Mouse (Mus musculus) stomach, postnatal 0 days (tissue): ENCODE measurements around the gene Wrnip1. TPM values are rescaled to one million over a fixed set of nuclear protein-coding genes. Genes with fewer than 3 reads are reported as not detected.
A peak's percentile ranks its signal among the peaks of the same experiment; 100 is the strongest.

Source experiments
- ATAC-seq: fragments of 200-750 bp; cut with Nextera tagmentation; 2 replicates; pipeline ENCODE4 v1.8.0; 2017; ENCODE audit not compliant: low FRiP score, low TSS enrichment
- DNase-seq: peaks from one replicate; pipeline ENCODE4 v3.0.0-alpha.2; 2016; ENCODE audit warnings: low spot score
- H3K27ac ChIP-seq: fragments of 300-500 bp; sonication (generic); replicated peaks from 2 replicates; pipeline ENCODE4 v1.5.1; 2014; ENCODE audit warnings: mild to moderate bottlenecking, control low read depth
- H3K27me3 ChIP-seq: fragments of 300-500 bp; sonication (generic); 2 replicates; pipeline ENCODE4 v1.6.1; 2014; ENCODE audit warnings: low read length; ENCODE audit not compliant: control insufficient read depth, insufficient read depth
- H3K36me3 ChIP-seq: fragments of 300-500 bp; sonication (generic); 2 replicates; pipeline ENCODE4 v1.6.1; 2014; ENCODE audit warnings: low read length, mixed read lengths; ENCODE audit not compliant: control insufficient read depth, insufficient read depth
- H3K4me1 ChIP-seq: fragments of 300-500 bp; sonication (generic); replicated peaks from 2 replicates; pipeline ENCODE4 v1.6.1; 2014; ENCODE audit warnings: antibody characterized with exemption; ENCODE audit not compliant: control insufficient read depth, insufficient read depth
- H3K4me2 ChIP-seq: fragments of 300-500 bp; sonication (generic); replicated peaks from 2 replicates; pipeline ENCODE4 v1.6.1; 2014; ENCODE audit warnings: low read depth, mild to moderate bottlenecking, control low read depth, moderate library complexity
- H3K4me3 ChIP-seq: fragments of 300-500 bp; sonication (generic); 2 replicates; pipeline ENCODE4 v1.5.1; 2014; ENCODE audit warnings: low read depth, low read length, control low read depth
- H3K9ac ChIP-seq: fragments of 300-500 bp; sonication (generic); 2 replicates; pipeline ENCODE4 v1.6.1; 2014; ENCODE audit warnings: mild to moderate bottlenecking, low read length, control low read depth, mixed read lengths
- H3K9me3 ChIP-seq: fragments of 300-500 bp; sonication (generic); 2 replicates; pipeline ENCODE4 v1.6.1; 2016; ENCODE audit warnings: low read length; ENCODE audit not compliant: control insufficient read depth
- CTCF ChIP-seq: IDR thresholded peaks from 2 replicates; pipeline ENCODE4 v1.5.1; 2016; ENCODE audit warnings: antibody characterized with exemption, low read depth, mild to moderate bottlenecking, moderate library complexity
- EP300 ChIP-seq: optimal IDR thresholded peaks from 2 replicates; pipeline ENCODE3; 2016; ENCODE audit warnings: antibody characterized with exemption
- WGBS: fragments of 180-500 bp; shearing (Covaris S2); extraction: QIAGEN DNeasy Blood & Tissue Kit; methylation state at CpG from one replicate; pipeline ENCODE4 v1.1.7; 2014; 5-methylcytosine and 5-hydroxymethylcytosine counted together
- polyA plus RNA-seq: library from polyadenylated mRNA; unstranded; fragments of >200 nt; fragmentation: Nextera tagmentation; extraction: Ambion mirVana; gene quantifications from 2 replicates; pipeline ENCODE4 v1.2.1, GENCODE M21; 2015

Gene Wrnip1
- polyA plus RNA-seq, 1 experiment from 2014 or later = 14.4 TPM

- TF ChIP-seq CTCF = peak; percentile 58
- TF ChIP-seq EP300 = no peak
- Histone ChIP-seq H3K27ac (no peak overlapping the region), H3K4me2 (no peak overlapping the region), H3K4me1 (0 out of 2 replicates have a peak, but pooled peaks cover 2% of the 10 kb centered on the region), H3K27me3 (no peaks in the 10 kb centered on the region), H3K9ac (no peak overlapping the region), H3K9me3 (no peaks in the 10 kb centered on the region), H3K4me3 (no peak overlapping the region), H3K36me3 (no peaks in the 10 kb centered on the region)
- DNase-seq (no peak), ATAC-seq (no peak)
- WGBS = 56% methylated on average over 2 of the region's 2 CpGs
Observed at GRCm38 (mm10) chr13:32799131-32799530, 2.7 kb upstream of the Wrnip1 start.

GRCm38 (mm10) chr13:32800859-32801258 is 979 bp upstream of the Wrnip1 start:
- Histone ChIP-seq H3K4me1 (0 out of 2 replicates have a peak, but pooled peaks cover 2% of the 10 kb centered on the region), H3K36me3 (no peaks in the 10 kb centered on the region), H3K4me2 (peak overlapping the region; percentile 64), H3K9me3 (no peaks in the 10 kb centered on the region), H3K4me3 (peak overlapping the region; percentile 80; the same call in 1 of the 2 replicates), H3K27ac (peak overlapping the region; percentile 79; the same call in 1 of the 2 replicates), H3K9ac (peak overlapping the region; percentile 57), H3K27me3 (no peaks in the 10 kb centered on the region)
- TF ChIP-seq EP300 (no peak), CTCF (peak; percentile 58)
- DNase-seq = peak; percentile 33
- peak; percentile 22; the same call in 1 of the 2 replicates for ATAC-seq

- no peak for TF ChIP-seq CTCF
- TF ChIP-seq EP300 = no peak
- no peaks in the 10 kb centered on the region for H3K9me3 ChIP-seq
- peak; percentile 43 for ATAC-seq
- H3K36me3 ChIP-seq = no peaks in the 10 kb centered on the region
- peak; percentile 58 for DNase-seq
- 0% methylated on average over 64 of the region's 95 CpGs for WGBS
- peak within 1 kb of the TSS; percentile 88 for H3K4me2 ChIP-seq
- H3K9ac ChIP-seq = peak within 1 kb of the TSS; percentile 86
- peak within 1 kb of the TSS; percentile 89 for H3K27ac ChIP-seq
- peak within 1 kb of the TSS; percentile 80 for H3K4me3 ChIP-seq
- no peaks in the 10 kb centered on the region for H3K27me3 ChIP-seq
- 0 out of 2 replicates have a peak, but pooled peaks cover 2% of the 10 kb centered on the region for H3K4me1 ChIP-seq
Observed at GRCm38 (mm10) chr13:32802259-32803081, 632 bp downstream of the Wrnip1 start, which contains the start of gene D930007J09Rik. TSS of gene D930007J09Rik (minus strand) at chr13:32802849.

- H3K9ac ChIP-seq = 0 out of 2 replicates have a peak overlapping the region, but pooled peaks have one; percentile 19
Observed at GRCm38 (mm10) chr13:32803701-32804345, 2.0 kb downstream of the Wrnip1 start.

GRCm38 (mm10) chr13:32806820-32807219 is 5.0 kb downstream of the Wrnip1 start:
- no peaks in the 10 kb centered on the region; the same call in 1 of the 2 replicates for H3K36me3 ChIP-seq
- ATAC-seq = no peak
- H3K27ac ChIP-seq = no peak overlapping the region
- no peak overlapping the region for H3K4me2 ChIP-seq
- H3K4me1 ChIP-seq = 0 out of 2 replicates have a peak, but pooled peaks cover 2% of the 10 kb centered on the region
- no peaks in the 10 kb centered on the region for H3K27me3 ChIP-seq
- DNase-seq = peak; percentile 27
- H3K9ac ChIP-seq = no peak overlapping the region
- H3K4me3 ChIP-seq = no peak overlapping the region
- WGBS = 86% methylated on average over 7 of the region's 7 CpGs
- no peaks in the 10 kb centered on the region for H3K9me3 ChIP-seq
- TF ChIP-seq EP300 = no peak

More at GRCm38 (mm10) chr13:32803701-32804345, 2.0 kb downstream of the Wrnip1 start:
- peak overlapping the region; percentile 80; the same call in 1 of the 2 replicates for H3K4me3 ChIP-seq
- no peaks in the 10 kb centered on the region for H3K27me3 ChIP-seq
- no peaks in the 10 kb centered on the region for H3K36me3 ChIP-seq
- H3K4me1 ChIP-seq = 0 out of 2 replicates have a peak, but pooled peaks cover 2% of the 10 kb centered on the region
- no peak for TF ChIP-seq EP300
- TF ChIP-seq CTCF = no peak
- no peaks in the 10 kb centered on the region for H3K9me3 ChIP-seq
- ATAC-seq (no peak), DNase-seq (no peak)
- H3K4me2 ChIP-seq = peak overlapping the region; percentile 88; the same call in 1 of the 2 replicates
- no peak overlapping the region for H3K27ac ChIP-seq
- WGBS = 66% methylated on average over 4 of the region's 4 CpGs
